Mouse (Mus musculus): ENCODE measurements around the gene Prss57.

DNA sequence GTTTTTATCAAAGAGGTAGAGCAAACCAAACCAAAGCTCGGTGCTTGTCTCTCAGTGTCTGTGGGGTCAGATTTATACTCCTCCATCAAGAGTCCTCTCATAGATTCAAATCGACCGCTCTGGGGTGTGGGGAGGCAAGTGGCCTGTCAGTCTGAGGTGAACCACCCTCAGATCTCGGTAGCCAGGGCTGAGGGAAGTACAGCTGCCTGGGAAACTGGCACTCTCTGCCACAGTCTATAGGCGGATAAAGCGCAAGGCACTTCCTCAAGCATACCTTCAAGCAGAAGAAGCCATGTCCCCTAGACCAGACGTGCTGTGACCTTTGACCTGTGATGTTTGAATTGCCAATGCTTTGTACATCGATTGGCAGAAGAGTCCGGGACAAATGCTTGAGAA lies 42.0 kb upstream of the Prss57 start:
- TF ChIP-seq GATA1 (IDR thresholded peaks at IDR 0.05; ENCODE audit: low read depth, low read length) (no peak), POLR2A (IDR thresholded peaks at IDR 0.05; ENCODE audit: control insufficient read depth in 1 of 2, insufficient read depth in 1 of 2, low read depth in 1 of 2, low read length in 2 of 2, poor library complexity in 1 of 2) (no peak), MAFK (IDR thresholded peaks at IDR 0.05; ENCODE audit: borderline replicate concordance, low read depth, low read length) (no peak), ZNF384 (IDR thresholded peaks at IDR 0.05; ENCODE audit: low read depth, low read length) (no peak), CTCF (IDR thresholded peaks at IDR 0.05 in 2 of 3, conservative IDR thresholded peaks at IDR 0.05 in 1 of 3; ENCODE audit: control insufficient read depth in 1 of 3, insufficient read depth in 1 of 3, low read depth in 2 of 3, low read length in 3 of 3, poor library complexity in 1 of 3, severe bottlenecking in 1 of 3) (no peak), E2F4 (IDR thresholded peaks at IDR 0.05; ENCODE audit: borderline replicate concordance, low read depth, low read length) (no peak), UBTF (IDR thresholded peaks at IDR 0.05; ENCODE audit: borderline replicate concordance, insufficient read depth, low read depth, low read length) (no peak), MYB (IDR thresholded peaks at IDR 0.05; ENCODE audit: low read depth, low read length) (no peak), POLR2AphosphoS2 (IDR thresholded peaks at IDR 0.05; ENCODE audit: low read length) (no peak), MXI1 (IDR thresholded peaks at IDR 0.05; ENCODE audit: low read depth, low read length) (no peak), KAT2A (conservative IDR thresholded peaks at IDR 0.05; ENCODE audit: low read depth, low read length) (no peak), EP300 (IDR thresholded peaks at IDR 0.05; ENCODE audit: low read depth in 1 of 2, low read length in 2 of 2) (no peak), MEF2A (IDR thresholded peaks at IDR 0.05; ENCODE audit: extremely low read depth, insufficient replicate concordance, low read depth, low read length, poor library complexity, severe bottlenecking) (no peak)

Measured in MEL (cell line).